Mouse (Mus musculus) ZHBTc4 (cell line): Measurements from ENCODE around the gene Pgrmc2.

Source experiments
- DNase-seq: peaks from one replicate; pipeline ENCODE4 v3.0.0-alpha.2; 2011; ENCODE audit warnings: low read depth, low spot score

Gene Pgrmc2

DNA sequence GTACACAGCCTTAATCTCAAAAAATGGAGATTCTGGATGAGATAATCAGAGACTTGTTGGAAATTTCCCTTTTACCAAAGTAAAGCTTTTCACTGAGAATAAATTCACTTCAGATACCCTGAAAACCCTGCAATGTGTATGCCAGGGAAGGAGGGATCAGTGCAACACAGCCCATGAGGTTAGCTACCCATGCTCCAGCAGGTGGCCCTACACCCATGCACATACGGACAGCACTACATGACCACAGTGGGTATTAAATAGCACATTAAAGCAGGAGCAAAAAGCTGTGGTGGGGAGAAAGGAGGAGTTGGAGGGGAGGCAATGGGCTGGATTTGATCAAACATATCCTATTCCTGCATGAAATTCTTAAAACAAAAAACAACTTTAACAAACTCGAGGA lies 12.3 kb downstream of the Pgrmc2 start:
- DNase-seq: no peak

DNA sequence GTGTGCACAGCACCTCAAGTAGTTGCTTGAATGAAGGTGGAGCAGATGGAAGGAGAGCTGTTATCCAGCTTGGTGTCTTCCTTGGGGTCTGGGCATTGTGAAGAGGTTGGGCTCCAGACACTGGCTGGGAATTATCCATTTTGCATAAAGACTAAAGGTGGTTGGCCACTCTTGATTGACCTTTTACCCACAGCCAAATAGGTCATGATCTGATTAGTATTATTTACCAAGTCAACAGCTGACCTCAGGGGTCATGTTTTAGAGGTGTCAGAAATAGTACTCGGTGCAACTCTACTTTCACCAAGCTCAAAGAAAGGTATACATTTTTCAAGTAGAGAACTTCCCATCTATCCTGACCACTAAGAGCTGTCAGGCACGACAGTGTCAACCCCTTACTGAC lies 17.5 kb downstream of the Pgrmc2 start:
- DNase-seq: no peak

DNA sequence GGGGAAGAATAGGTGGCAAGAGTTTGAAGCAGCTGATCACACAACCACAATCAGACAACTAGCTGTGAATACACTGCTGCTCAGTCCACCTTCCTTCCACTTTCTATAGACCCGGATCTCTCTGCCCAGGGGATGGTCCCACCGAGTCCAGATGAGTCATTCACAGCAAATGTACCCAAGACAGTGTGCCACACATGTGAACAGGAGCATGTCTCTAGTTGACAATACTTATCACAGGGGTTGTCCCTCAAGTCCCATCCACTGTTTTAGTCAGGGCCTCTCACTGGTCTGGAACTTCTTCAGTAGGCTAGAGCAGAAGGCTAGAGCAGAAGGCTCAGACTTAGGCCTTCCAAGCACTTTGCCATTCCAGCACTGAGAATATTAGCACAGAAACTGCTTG lies 20.1 kb downstream of the Pgrmc2 start:
- no peak for DNase-seq

DNA sequence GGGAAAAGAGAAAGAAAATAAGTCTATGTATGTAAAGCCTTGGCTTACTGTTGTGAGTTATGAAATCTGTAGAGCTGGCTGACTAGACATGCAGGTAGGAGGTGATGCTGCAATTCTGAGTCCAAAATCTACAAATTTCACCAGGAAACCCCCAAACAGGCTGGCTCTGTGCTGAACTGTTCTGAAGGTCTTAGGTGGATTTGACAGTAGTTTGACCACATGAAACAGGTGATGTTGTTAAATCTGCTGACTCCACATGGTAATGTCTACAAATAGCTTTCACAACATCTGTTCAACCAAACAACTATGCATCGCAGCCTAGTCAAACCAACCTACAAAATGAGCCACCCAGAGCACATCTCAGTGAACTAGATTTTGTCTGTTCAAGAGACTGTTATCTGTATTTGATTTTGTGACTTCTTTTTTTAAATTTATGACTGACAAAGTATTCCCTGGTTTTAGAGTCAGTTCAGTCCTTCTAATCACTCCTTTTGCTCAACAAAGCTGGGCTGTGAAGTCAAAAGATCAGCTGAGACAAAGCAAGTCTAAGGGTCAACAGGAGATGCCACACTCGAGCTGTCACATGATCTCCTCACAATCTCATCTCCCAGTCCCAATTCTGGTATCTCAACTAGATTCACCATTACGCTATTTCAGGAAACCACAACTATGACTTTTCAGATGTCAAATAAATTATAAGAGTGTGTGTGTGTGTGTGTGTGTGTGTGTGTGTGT lies 20.8 kb downstream of the Pgrmc2 start:
- no peak for DNase-seq

DNA sequence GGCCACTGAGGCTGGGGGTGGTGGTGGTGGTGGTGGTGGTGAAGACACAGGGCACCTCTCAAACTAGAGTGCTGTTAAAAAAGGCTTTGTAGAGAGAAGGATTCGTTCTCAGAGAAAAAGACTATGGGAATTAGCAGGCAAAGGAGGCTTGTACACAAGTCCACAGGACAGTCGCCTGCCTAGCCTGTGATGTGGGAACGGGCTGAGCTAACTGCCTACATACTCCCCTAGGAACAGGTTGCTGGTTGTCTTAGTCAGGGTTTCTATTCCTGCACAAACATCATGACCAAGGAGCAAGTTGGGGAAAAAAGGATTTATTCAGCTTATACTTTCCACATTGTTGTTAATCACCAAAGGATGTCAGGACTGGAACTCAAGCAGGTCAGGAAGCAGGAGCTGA lies 23.6 kb downstream of the Pgrmc2 start:
- no peak for DNase-seq

DNA sequence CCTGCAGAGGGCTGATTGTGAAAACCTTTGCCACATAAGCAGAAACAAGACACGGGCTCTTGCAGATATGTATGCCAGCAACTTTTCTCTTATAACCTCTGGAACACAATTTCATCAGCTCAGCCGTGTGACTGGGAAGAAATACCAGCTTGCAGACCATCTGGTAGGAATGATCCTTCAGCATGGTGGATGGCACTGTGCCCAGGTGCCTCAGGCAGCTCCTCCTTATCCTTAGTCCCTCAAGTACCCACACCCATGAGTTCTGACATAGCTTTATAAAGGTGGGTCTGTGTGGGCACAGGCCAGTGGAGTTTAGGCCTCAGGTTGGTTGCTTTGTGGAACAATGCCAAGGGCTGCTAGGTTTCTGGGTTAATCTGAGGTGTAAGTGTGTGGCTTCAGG lies 24.5 kb downstream of the Pgrmc2 start:
- DNase-seq: no peak

DNA sequence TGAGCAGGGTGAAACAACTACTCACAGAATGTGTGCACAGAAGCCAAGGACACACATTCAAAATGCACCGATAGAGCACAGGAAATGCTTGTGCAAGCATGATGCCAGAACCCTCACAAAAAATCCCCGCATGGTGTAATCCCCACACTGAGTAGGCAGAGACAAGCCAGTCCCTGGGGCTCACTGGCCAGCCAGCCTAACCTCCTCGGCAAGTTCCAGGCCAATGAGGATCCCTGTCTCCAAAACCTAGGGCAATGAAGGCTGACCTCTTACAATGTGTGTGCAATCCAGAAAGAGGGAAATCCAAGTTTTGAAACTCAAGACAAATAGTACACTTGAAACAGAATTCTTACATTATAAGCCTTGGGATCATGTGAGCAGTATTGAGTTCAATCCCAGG lies 29.5 kb downstream of the Pgrmc2 start:
- DNase-seq: no peak

DNA sequence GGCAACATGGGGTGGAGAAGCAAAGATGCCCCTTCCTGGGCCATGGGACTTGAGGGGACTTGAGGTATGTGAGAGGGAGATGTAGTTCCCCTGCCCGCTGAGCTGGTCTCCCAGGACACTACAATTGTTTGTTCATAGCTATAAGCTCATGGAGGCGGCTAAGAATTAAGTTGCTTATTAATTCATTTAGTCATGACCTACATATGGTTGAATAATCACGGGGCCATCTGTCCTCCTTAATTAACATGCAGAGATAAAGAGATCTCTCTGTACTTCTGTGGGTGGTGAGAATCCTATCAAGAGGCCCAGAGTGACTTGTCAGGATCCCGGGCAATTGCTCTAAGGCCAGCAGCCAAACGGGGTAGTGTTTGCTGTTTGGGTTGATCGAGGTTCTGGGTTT lies 35.0 kb downstream of the Pgrmc2 start:
- DNase-seq: no peak

DNA sequence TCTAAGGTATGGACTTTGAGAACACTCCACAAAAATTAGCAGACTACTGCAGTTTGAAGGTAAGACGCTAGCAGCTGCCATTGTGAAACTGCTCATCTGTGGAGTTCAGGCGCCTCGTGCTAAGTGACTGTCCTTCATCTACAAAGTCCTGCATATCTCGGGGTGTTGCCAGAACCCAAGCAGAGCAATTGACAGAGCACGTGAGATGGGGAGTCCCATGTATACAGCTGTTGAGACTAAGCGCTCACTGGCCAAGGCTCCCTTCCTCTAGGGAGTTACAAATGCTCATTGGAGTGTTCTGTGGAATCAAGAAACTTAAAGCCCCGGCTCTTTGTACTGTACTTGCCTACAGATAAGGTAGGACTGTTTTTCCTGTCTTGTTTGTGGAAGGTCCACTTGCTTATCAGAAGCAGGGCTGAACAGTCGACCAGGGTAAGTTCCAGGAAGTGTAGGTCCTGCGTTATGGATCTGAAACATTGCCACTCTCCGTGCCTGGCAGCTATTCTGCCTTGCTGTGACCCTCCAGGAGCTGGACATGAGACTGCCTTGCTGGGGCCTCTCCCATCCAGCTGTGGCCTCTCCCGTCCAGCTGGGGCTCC lies 39.0 kb downstream of the Pgrmc2 start:
- DNase-seq: no peak

DNA sequence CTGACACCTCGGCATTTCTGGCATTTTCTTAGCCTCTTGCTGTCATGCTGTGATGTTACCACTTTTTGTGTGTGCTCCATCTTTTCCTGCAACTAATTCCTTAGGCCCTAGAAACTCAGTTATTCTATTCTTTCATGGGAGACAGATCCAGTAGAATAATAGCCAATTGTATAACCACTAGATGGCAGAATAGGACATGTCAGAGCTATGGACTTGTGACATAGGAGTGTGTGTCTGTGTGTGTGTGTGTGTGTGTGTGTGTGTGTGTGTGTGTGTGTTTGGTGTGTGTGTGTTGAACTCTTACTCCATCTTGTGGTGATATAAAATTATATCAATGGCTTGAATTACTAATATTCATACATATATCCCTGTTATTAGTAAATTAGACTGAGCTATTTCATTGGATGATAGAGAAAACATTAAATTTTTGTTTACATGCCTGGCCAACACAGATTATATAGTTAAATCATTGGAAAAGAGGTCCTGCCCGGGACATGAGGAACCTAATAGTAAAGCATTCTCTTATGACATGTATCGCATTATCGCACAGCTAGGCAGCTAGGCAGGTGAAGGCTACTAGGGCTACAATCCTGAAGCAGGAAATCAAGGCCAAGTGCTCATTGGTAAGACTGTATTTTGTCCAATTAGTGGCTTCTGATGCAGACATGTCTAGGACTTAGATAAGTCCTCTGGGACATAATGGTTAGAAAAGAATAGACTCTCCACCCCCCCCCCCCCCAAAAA lies 40.5 kb downstream of the Pgrmc2 start:
- DNase-seq: peak; percentile 26

DNA sequence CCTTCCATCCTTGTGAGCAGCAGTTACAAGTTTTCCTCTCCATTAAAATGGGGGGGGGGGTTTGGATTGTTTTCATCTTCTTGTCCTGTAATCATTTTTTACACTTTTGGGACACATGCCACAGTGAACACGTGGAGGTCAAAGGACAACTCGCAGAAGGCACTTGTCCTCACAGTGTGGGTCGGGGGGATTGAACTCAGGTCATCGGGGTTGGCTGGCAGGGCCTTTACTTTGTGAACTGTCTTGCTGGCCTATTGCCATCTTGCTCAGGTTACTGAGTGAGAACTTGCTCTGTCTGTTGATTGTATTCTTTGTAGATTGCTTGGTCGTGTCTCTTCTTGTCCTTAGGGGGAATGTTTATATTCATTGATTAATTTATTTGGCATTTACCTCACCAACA lies 41.6 kb downstream of the Pgrmc2 start:
- no peak for DNase-seq

DNA sequence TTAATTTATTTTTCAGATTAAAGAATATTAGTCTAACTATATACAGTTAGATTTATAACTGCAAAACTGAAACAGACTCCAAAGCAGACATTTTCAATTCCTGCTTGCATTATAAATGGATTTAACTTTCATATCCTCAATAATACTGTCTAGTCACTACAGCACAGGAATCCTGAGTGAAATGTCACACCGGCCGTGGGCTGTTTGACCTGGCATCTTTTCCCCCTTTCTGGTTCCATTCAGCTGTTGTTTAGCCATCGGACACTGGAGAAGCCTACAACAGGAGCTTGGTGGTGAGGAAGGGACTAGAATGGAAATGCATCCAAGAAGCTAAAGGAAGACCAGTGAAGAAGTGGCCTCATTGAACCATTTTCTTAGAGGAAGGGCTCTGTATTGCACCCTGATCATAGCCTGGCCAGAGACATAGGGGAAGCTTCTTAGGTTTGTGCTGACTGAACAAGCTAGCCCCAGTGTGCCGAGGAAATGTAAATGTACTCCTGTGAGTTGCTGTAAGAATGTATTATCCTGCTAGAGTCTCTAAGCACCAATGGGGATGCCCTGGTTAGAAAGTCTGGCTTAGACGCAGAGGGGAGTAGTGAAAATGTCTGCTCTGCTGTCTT lies 44.4 kb downstream of the Pgrmc2 start:
- DNase-seq: no peak

DNA sequence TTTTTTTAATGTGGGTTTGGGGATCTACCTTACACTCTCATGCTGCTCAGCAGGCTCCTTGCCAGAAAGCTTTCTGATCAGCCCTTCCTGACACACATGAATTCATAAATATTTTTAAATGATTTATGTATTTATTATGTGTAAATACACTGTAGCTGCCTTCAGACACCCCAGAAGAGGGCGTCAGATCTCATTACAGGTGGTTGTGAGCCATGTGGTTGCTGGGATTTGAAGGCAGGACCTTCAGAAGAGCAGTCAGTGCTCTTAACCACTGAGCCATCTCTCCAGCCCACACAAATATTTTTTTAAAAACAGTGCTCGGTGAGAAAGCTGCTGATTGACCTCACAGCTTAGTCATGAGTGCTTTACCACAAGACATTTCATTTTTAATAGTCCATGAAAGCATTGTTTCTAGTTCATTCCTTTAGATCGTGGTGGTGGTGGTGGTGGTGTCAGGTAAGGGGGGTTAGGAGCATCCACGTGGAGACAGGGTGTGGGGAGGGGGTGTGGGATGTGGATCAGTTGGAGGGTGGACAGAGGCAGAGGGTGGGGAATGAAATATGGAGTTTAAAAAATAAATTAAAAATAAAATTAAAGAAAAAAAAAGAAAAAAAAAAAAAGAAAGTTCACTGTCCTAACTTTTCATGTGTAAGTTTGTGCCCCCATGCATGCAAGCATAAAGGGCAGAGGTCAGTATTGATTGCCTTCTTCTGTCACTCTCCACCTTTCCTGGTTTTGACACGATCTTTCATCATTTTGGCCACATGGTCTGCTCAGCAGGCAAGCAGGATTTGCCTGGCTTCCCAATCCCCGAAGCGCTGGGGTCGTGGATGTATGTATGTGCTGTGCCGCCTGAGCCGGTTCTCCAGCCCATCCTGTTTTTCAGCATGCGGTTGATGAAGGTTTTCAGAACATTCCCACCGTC lies 51.3 kb downstream of the Pgrmc2 start:
- no peak for DNase-seq

DNA sequence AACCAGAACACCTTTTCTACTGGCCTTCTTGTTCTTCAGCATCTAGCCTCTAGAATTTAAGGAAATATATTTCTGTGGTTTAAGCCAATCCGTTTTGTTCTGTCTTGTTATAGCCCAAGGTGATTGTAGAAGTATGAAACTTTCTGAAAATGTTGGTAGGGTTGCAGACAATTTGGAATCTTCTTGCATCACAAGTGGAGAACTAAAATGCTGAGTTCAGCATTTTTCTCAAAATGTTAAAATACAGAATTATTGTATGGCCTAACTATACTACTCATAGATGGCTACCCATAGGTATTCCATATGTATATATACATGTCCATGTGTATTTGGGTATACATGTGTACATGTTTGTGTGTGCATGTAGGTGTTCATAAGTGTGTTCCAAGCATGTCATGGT lies 52.1 kb downstream of the Pgrmc2 start:
- no peak for DNase-seq

DNA sequence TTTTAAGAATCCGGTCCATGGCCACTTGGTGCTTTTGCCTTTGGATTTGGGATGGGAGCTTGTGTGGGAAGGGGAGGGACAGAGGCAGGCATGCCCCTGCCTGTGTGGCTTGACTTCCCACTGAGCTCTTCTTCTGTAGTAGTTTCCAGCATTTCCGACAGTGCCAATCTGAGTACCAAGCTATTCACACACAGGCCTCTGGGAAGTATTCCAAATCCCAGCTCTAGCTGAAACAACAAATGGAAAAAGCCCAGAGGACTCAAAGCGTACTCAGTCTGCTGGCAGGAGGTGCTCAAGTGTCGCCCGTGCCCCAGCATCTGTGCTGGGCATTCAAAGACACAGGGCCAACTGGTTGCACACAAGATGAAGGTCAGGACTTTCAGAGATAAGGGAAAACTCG lies 60.9 kb downstream of the Pgrmc2 start:
- DNase-seq: no peak

DNA sequence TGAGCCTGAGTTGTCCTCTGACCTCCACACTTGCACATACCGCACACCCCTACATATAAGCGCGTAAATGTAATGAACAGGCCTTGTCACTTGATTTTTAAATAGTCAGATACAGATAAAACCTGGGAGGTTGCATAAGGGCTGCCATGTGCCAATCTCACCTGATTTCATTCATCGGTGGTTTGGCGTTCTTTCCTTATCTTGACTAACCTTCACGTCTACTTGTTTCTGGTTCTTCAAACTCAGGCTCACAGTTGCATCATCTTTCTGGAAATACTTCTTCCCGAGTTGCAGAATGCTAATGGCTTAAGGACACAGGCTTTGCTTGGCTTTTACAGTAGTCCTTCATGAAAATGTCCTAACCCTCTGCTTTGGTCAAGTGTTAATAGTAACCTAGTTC lies 62.2 kb downstream of the Pgrmc2 start:
- DNase-seq: no peak

DNA sequence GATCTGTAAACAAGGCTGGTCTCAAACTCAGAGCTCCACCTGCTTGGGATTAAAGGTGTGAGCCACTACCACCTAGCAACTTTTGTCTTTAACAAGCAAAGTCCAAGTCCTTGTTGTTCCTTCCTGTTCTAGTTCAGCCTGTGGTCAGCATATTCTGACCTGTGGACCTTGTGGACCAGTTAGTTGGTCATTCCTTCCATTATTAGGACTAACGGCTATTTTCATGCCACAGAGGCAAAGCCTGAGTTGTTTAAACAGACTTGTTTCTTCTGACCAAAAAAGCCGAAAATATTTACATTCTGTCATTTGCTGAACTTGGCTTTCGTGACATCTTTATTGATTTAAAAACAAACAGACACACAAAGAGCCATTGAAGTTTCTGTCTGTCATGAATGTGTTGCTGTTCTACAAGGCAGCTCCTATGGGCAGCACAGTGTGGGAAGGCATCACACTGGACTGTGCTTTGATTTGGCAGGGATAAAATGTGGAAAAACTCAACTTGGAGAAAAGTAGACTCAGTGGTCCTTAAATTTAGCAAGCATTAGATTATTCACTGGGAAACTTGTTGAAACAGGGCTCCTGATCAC lies 64.7 kb downstream of the Pgrmc2 start:
- no peak for DNase-seq
